Mouse (Mus musculus): ENCODE measurements around the gene Adamts16. TPM values are rescaled to one million over a fixed set of nuclear protein-coding genes. Genes with fewer than 3 reads are reported as not detected.
A peak's percentile ranks its signal among the peaks of the same experiment; 100 is the strongest.

The Adamts16 gene
- polyA plus RNA-seq, 1 experiment from 2014 or later: 3.7 TPM

GRCm38 (mm10) chr13:70866971-70867625 is 25.5 kb upstream of the Adamts16 start:
- Histone ChIP-seq H3K9ac (no peak overlapping the region), H3K36me3 (no peaks in the 10 kb centered on the region), H3K4me2 (replicated peaks) (no peak overlapping the region), H3K9me3 (no peaks in the 10 kb centered on the region), H3K4me1 (peaks cover 3% of the 10 kb centered on the region; the same call in 1 of the 2 replicates), H3K27ac (no peak overlapping the region), H3K27me3 (replicated peaks) (no peaks in the 10 kb centered on the region), H3K4me3 (no peak overlapping the region)
- no peak for ATAC-seq (ENCODE audit: low FRiP score, low read depth)
- 86% methylated on average over 11 of the region's 11 CpGs for WGBS

- no peak overlapping the region for H3K27ac ChIP-seq
- ATAC-seq (ENCODE audit: low FRiP score, low read depth): no peak
- H3K4me2 ChIP-seq (replicated peaks): no peak overlapping the region
- H3K27me3 ChIP-seq (replicated peaks): no peaks in the 10 kb centered on the region
- 83% methylated on average over 5 of the region's 5 CpGs for WGBS
- H3K4me1 ChIP-seq: no peaks in the 10 kb centered on the region
- H3K9me3 ChIP-seq: no peaks in the 10 kb centered on the region
- H3K9ac ChIP-seq: no peak overlapping the region
- H3K36me3 ChIP-seq: no peaks in the 10 kb centered on the region
- no peak overlapping the region for H3K4me3 ChIP-seq
These were observed 24.3 kb upstream of the Adamts16 start for GRCm38 (mm10) chr13:70865867-70866266.

- H3K4me3 ChIP-seq: no peak overlapping the region
- no peak overlapping the region for H3K4me2 ChIP-seq (replicated peaks)
- no peak for ATAC-seq (ENCODE audit: low FRiP score, low read depth)
- H3K9ac ChIP-seq: no peak overlapping the region
- no peaks in the 10 kb centered on the region for H3K9me3 ChIP-seq
- 47% methylated on average over 8 of the region's 8 CpGs for WGBS
- H3K27ac ChIP-seq: no peak overlapping the region
- no peaks in the 10 kb centered on the region for H3K36me3 ChIP-seq
- no peaks in the 10 kb centered on the region for H3K27me3 ChIP-seq (replicated peaks)
- no peaks in the 10 kb centered on the region for H3K4me1 ChIP-seq
These were observed 20.7 kb upstream of the Adamts16 start for GRCm38 (mm10) chr13:70862162-70862908.

- ATAC-seq (ENCODE audit: low FRiP score, low read depth): no peak
- no peaks in the 10 kb centered on the region for H3K9me3 ChIP-seq
- no peaks in the 10 kb centered on the region for H3K36me3 ChIP-seq
- no peak overlapping the region for H3K27ac ChIP-seq
- no peak overlapping the region for H3K4me3 ChIP-seq
- H3K4me2 ChIP-seq (replicated peaks): no peak overlapping the region
- no peaks in the 10 kb centered on the region for H3K27me3 ChIP-seq (replicated peaks)
- H3K4me1 ChIP-seq: no peaks in the 10 kb centered on the region
- no peak overlapping the region for H3K9ac ChIP-seq
These were observed 12.0 kb upstream of the Adamts16 start for GRCm38 (mm10) chr13:70853601-70854000.

- no peak overlapping the region for H3K4me3 ChIP-seq
- peaks cover 9% of the 10 kb centered on the region for H3K27me3 ChIP-seq (replicated peaks)
- H3K27ac ChIP-seq: no peak overlapping the region
- WGBS: 71% methylated on average over 2 of the region's 2 CpGs
- no peaks in the 10 kb centered on the region for H3K36me3 ChIP-seq
- no peak for ATAC-seq (ENCODE audit: low FRiP score, low read depth)
- H3K4me2 ChIP-seq (replicated peaks): no peak overlapping the region
- H3K9ac ChIP-seq: no peak overlapping the region
- H3K9me3 ChIP-seq: no peaks in the 10 kb centered on the region
- H3K4me1 ChIP-seq: peaks cover 5% of the 10 kb centered on the region; the same call in 1 of the 2 replicates
These were observed 5.3 kb upstream of the Adamts16 start for GRCm38 (mm10) chr13:70846933-70847332.

- Histone ChIP-seq H3K9me3 (no peaks in the 10 kb centered on the region), H3K27me3 (replicated peaks) (peaks cover 22% of the 10 kb centered on the region), H3K4me2 (replicated peaks) (no peak overlapping the region), H3K36me3 (no peaks in the 10 kb centered on the region), H3K27ac (no peak overlapping the region), H3K9ac (no peak overlapping the region), H3K4me3 (no peak overlapping the region), H3K4me1 (peaks cover 14% of the 10 kb centered on the region)
- no peak for ATAC-seq (ENCODE audit: low FRiP score, low read depth)
- 67% methylated on average over 7 of the region's 7 CpGs for WGBS
These were observed 3.9 kb upstream of the Adamts16 start for GRCm38 (mm10) chr13:70845526-70845925.

- H3K4me3 ChIP-seq: no peak overlapping the region
These were observed 515 bp upstream of the Adamts16 start for GRCm38 (mm10) chr13:70842126-70842525.

GRCm38 (mm10) chr13:70840161-70840560 is 1.4 kb downstream of the Adamts16 start:
- H3K36me3 ChIP-seq: no peaks in the 10 kb centered on the region
- no peak overlapping the region for H3K27ac ChIP-seq
- peaks cover 14% of the 10 kb centered on the region for H3K4me1 ChIP-seq
- no peak overlapping the region for H3K4me2 ChIP-seq (replicated peaks)
- no peaks in the 10 kb centered on the region for H3K9me3 ChIP-seq
- no peak; the same call in 1 of the 2 replicates for ATAC-seq (ENCODE audit: low FRiP score, low read depth)
- WGBS: 11% methylated on average over 6 of the region's 6 CpGs
- H3K27me3 ChIP-seq (replicated peaks): peaks cover 24% of the 10 kb centered on the region
- no peak overlapping the region for H3K9ac ChIP-seq
- no peak overlapping the region for H3K4me3 ChIP-seq

More at GRCm38 (mm10) chr13:70842126-70842525, 515 bp upstream of the Adamts16 start:
- WGBS: 40% methylated on average over 4 of the region's 4 CpGs
- Histone ChIP-seq H3K27me3 (replicated peaks) (peaks cover 24% of the 10 kb centered on the region), H3K4me2 (replicated peaks) (peak overlapping the region; percentile 65; the same call in 1 of the 2 replicates), H3K9ac (no peak overlapping the region), H3K36me3 (no peaks in the 10 kb centered on the region), H3K9me3 (no peaks in the 10 kb centered on the region), H3K27ac (no peak overlapping the region), H3K4me1 (peaks cover 14% of the 10 kb centered on the region)
- no peak for ATAC-seq (ENCODE audit: low FRiP score, low read depth)

GRCm38 (mm10) chr13:70837571-70837970 is 4.0 kb downstream of the Adamts16 start:
- H3K9me3 ChIP-seq: no peaks in the 10 kb centered on the region
- H3K4me3 ChIP-seq: no peak overlapping the region
- H3K9ac ChIP-seq: no peak overlapping the region
- no peaks in the 10 kb centered on the region for H3K36me3 ChIP-seq
- H3K27ac ChIP-seq: no peak overlapping the region
- peaks cover 14% of the 10 kb centered on the region for H3K4me1 ChIP-seq
- no peak for ATAC-seq (ENCODE audit: low FRiP score, low read depth)
- 89% methylated on average over 5 of the region's 5 CpGs for WGBS
- peaks cover 21% of the 10 kb centered on the region for H3K27me3 ChIP-seq (replicated peaks)
- no peak overlapping the region for H3K4me2 ChIP-seq (replicated peaks)

- Histone ChIP-seq H3K27me3 (replicated peaks) (peaks cover 8% of the 10 kb centered on the region), H3K9me3 (no peaks in the 10 kb centered on the region), H3K36me3 (no peaks in the 10 kb centered on the region), H3K4me1 (peaks cover 3% of the 10 kb centered on the region), H3K4me3 (no peak overlapping the region), H3K27ac (no peak overlapping the region), H3K4me2 (replicated peaks) (no peak overlapping the region), H3K9ac (no peak overlapping the region)
- 75% methylated on average over 7 of the region's 7 CpGs for WGBS
- ATAC-seq (ENCODE audit: low FRiP score, low read depth): no peak
These were observed 5.4 kb downstream of the Adamts16 start for GRCm38 (mm10) chr13:70836246-70836645.

GRCm38 (mm10) chr13:70832593-70833138 is 8.9 kb downstream of the Adamts16 start:
- no peak for ATAC-seq (ENCODE audit: low FRiP score, low read depth)
- H3K27ac ChIP-seq: no peak overlapping the region
- H3K36me3 ChIP-seq: no peaks in the 10 kb centered on the region
- no peak overlapping the region for H3K4me3 ChIP-seq
- 79% methylated on average over 6 of the region's 6 CpGs for WGBS
- H3K9ac ChIP-seq: no peak overlapping the region
- H3K4me2 ChIP-seq (replicated peaks): no peak overlapping the region
- H3K4me1 ChIP-seq: no peaks in the 10 kb centered on the region
- no peaks in the 10 kb centered on the region for H3K27me3 ChIP-seq (replicated peaks)
- H3K9me3 ChIP-seq: no peaks in the 10 kb centered on the region

GRCm38 (mm10) chr13:70831041-70831440 is 10.6 kb downstream of the Adamts16 start:
- H3K27ac ChIP-seq: no peak overlapping the region
- no peak for ATAC-seq (ENCODE audit: low FRiP score, low read depth)
- no peak overlapping the region for H3K9ac ChIP-seq
- no peaks in the 10 kb centered on the region for H3K9me3 ChIP-seq
- 80% methylated on average over 4 of the region's 4 CpGs for WGBS
- H3K4me1 ChIP-seq: no peaks in the 10 kb centered on the region
- no peaks in the 10 kb centered on the region for H3K27me3 ChIP-seq (replicated peaks)
- no peak overlapping the region for H3K4me2 ChIP-seq (replicated peaks)
- H3K4me3 ChIP-seq: no peak overlapping the region
- no peaks in the 10 kb centered on the region for H3K36me3 ChIP-seq
